Mouse (Mus musculus) limb, embryonic 10.5 days (tissue): Measurements from ENCODE around the gene F3. TPM values are rescaled to one million over a fixed set of nuclear protein-coding genes. Genes with fewer than 3 reads are reported as not detected.
"Not testable (repeated sequence)": the region's sequence is repeated elsewhere in the genome, so short reads cannot be mapped to it uniquely, and the experiment has no call there.

Experiments
- DNase-seq: peaks from one replicate; pipeline ENCODE4 v3.0.0-alpha.2; 2017; ENCODE audit warnings: low spot score
- H3K27ac ChIP-seq: fragments of 300-500 bp; sonication (generic); 2 replicates; pipeline ENCODE4 v1.5.1; 2016; ENCODE audit warnings: mild to moderate bottlenecking
- H3K27me3 ChIP-seq: fragments of 300-500 bp; sonication (generic); 2 replicates; pipeline ENCODE4 v1.6.1; 2016; ENCODE audit warnings: low read depth, mild to moderate bottlenecking; ENCODE audit not compliant: poor library complexity, severe bottlenecking
- H3K36me3 ChIP-seq: fragments of 300-500 bp; sonication (generic); 2 replicates; pipeline ENCODE4 v1.6.1; 2016; ENCODE audit warnings: mild to moderate bottlenecking, moderate library complexity
- H3K4me1 ChIP-seq: fragments of 300-500 bp; sonication (generic); 2 replicates; pipeline ENCODE4 v1.6.1; 2016
- H3K4me3 ChIP-seq: fragments of 300-500 bp; sonication (generic); 2 replicates; pipeline ENCODE4 v1.5.1; 2016; ENCODE audit warnings: mild to moderate bottlenecking, moderate library complexity
- H3K9me3 ChIP-seq: fragments of 300-500 bp; sonication (generic); replicated peaks from 2 replicates; pipeline ENCODE4 v1.6.1; 2016; ENCODE audit warnings: mild to moderate bottlenecking
- WGBS: fragments of 180-500 bp; shearing (Covaris S2); methylation state at CpG from one replicate; pipeline ENCODE4 v1.1.7; 2016; 5-methylcytosine and 5-hydroxymethylcytosine counted together
- polyA plus RNA-seq: library from polyadenylated mRNA; unstranded; fragments of >200 nt; fragmentation: Nextera tagmentation; extraction: Ambion mirVana; gene quantifications from 2 replicates; pipeline ENCODE4 v1.2.1, GENCODE M21; 2016

F3 gene
- polyA plus RNA-seq, 1 experiment from 2014 or later, result 5.0 TPM

GRCm38 (mm10) chr3:121725651-121726050, 2.3 kb downstream of the F3 start:
- WGBS, result 91% methylated on average over 10 of the region's 10 CpGs
- H3K27me3 ChIP-seq, result peaks cover 41% of the 10 kb centered on the region
- no peak overlapping the region for H3K4me3 ChIP-seq
- DNase-seq, result no peak
- no peak overlapping the region for H3K27ac ChIP-seq
- H3K4me1 ChIP-seq, result peaks cover 24% of the 10 kb centered on the region
- no peaks in the 10 kb centered on the region for H3K36me3 ChIP-seq
- H3K9me3 ChIP-seq, result no peaks in the 10 kb centered on the region

- Histone ChIP-seq H3K27ac (no peak overlapping the region), H3K4me3 (no peak overlapping the region), H3K4me1 (peaks cover 1% of the 10 kb centered on the region; the same call in 1 of the 2 replicates), H3K27me3 (peaks cover 11% of the 10 kb centered on the region), H3K36me3 (0 out of 2 replicates have a peak, but pooled peaks cover 2% of the 10 kb centered on the region), H3K9me3 (no peaks in the 10 kb centered on the region)
- WGBS, result 89% methylated on average over 4 of the region's 4 CpGs
- DNase-seq, result no peak
Measured at GRCm38 (mm10) chr3:121729678-121730077, 6.3 kb downstream of the F3 start.

- WGBS, result 82% methylated on average over 7 of the region's 7 CpGs
- Histone ChIP-seq H3K27me3 (no peaks in the 10 kb centered on the region), H3K9me3 (no peaks in the 10 kb centered on the region), H3K27ac (no peak overlapping the region), H3K4me1 (peaks cover 22% of the 10 kb centered on the region), H3K36me3 (0 out of 2 replicates have a peak, but pooled peaks cover 2% of the 10 kb centered on the region), H3K4me3 (no peak overlapping the region)
- DNase-seq, result no peak
Measured at GRCm38 (mm10) chr3:121735542-121735941, 12.2 kb downstream of the F3 start.

- no peak overlapping the region for H3K4me3 ChIP-seq
- H3K27ac ChIP-seq, result 0 out of 2 replicates have a peak overlapping the region, but pooled peaks have one; percentile 5
- no peaks in the 10 kb centered on the region for H3K9me3 ChIP-seq
- DNase-seq, result peak; percentile 82
- no peaks in the 10 kb centered on the region for H3K27me3 ChIP-seq
- 0 out of 2 replicates have a peak, but pooled peaks cover 2% of the 10 kb centered on the region for H3K36me3 ChIP-seq
- H3K4me1 ChIP-seq, result peaks cover 22% of the 10 kb centered on the region
- WGBS, result 39% methylated on average over 18 of the region's 18 CpGs
Measured at GRCm38 (mm10) chr3:121736025-121736744, 12.8 kb downstream of the F3 start.

GRCm38 (mm10) chr3:121737453-121737852, 14.1 kb downstream of the F3 start:
- no peak for DNase-seq
- no peak overlapping the region for H3K4me3 ChIP-seq
- H3K27me3 ChIP-seq, result no peaks in the 10 kb centered on the region
- 0 out of 2 replicates have a peak, but pooled peaks cover 2% of the 10 kb centered on the region for H3K36me3 ChIP-seq
- 40% methylated on average over 1 of the region's 1 CpGs for WGBS
- no peak overlapping the region for H3K27ac ChIP-seq
- H3K4me1 ChIP-seq, result peaks cover 22% of the 10 kb centered on the region
- H3K9me3 ChIP-seq, result no peaks in the 10 kb centered on the region

GRCm38 (mm10) chr3:121737901-121738300, 14.6 kb downstream of the F3 start:
- 0 out of 2 replicates have a peak, but pooled peaks cover 2% of the 10 kb centered on the region for H3K36me3 ChIP-seq
- no peaks in the 10 kb centered on the region for H3K9me3 ChIP-seq
- 77% methylated on average over 2 of the region's 2 CpGs for WGBS
- H3K4me1 ChIP-seq, result peaks cover 22% of the 10 kb centered on the region
- no peak for DNase-seq
- no peak overlapping the region for H3K27ac ChIP-seq
- no peaks in the 10 kb centered on the region for H3K27me3 ChIP-seq
- no peak overlapping the region for H3K4me3 ChIP-seq

- Histone ChIP-seq H3K9me3 (no peaks in the 10 kb centered on the region), H3K4me3 (no peak overlapping the region), H3K27me3 (no peaks in the 10 kb centered on the region), H3K27ac (no peak overlapping the region), H3K4me1 (peaks cover 22% of the 10 kb centered on the region), H3K36me3 (0 out of 2 replicates have a peak, but pooled peaks cover 2% of the 10 kb centered on the region)
- WGBS, result 68% methylated on average over 9 of the region's 9 CpGs
- no peak for DNase-seq
Measured at GRCm38 (mm10) chr3:121738742-121739342, 15.5 kb downstream of the F3 start.

GRCm38 (mm10) chr3:121739489-121740213, 16.3 kb downstream of the F3 start:
- DNase-seq, result peak; percentile 40
- Histone ChIP-seq H3K4me3 (no peak overlapping the region), H3K27ac (0 out of 2 replicates have a peak overlapping the region, but pooled peaks have one; percentile 0), H3K27me3 (no peaks in the 10 kb centered on the region), H3K9me3 (no peaks in the 10 kb centered on the region), H3K4me1 (peaks cover 22% of the 10 kb centered on the region), H3K36me3 (no peaks in the 10 kb centered on the region)
- 32% methylated on average over 17 of the region's 17 CpGs for WGBS

- DNase-seq, H3K36me3 ChIP-seq, H3K9me3 ChIP-seq, H3K4me3 ChIP-seq, H3K27ac ChIP-seq, H3K27me3 ChIP-seq: not testable (repeated sequence)
- peaks cover 17% of the 10 kb centered on the region for H3K4me1 ChIP-seq
- WGBS, result 90% methylated on average over 4 of the region's 4 CpGs
Measured at GRCm38 (mm10) chr3:121741186-121741848, 18.0 kb downstream of the F3 start.

GRCm38 (mm10) chr3:121754319-121755090, 31.2 kb downstream of the F3 start:
- peaks cover 10% of the 10 kb centered on the region; the same call in 1 of the 2 replicates for H3K36me3 ChIP-seq
- H3K4me3 ChIP-seq, H3K4me1 ChIP-seq, H3K27me3 ChIP-seq, H3K27ac ChIP-seq, H3K9me3 ChIP-seq, DNase-seq: not testable (repeated sequence)
- 89% methylated on average over 10 of the region's 10 CpGs for WGBS

- DNase-seq, result no peak
- no peaks in the 10 kb centered on the region for H3K4me1 ChIP-seq
- H3K27ac ChIP-seq, result no peak overlapping the region
- no peak overlapping the region for H3K4me3 ChIP-seq
- H3K9me3 ChIP-seq, result no peaks in the 10 kb centered on the region
- H3K27me3 ChIP-seq, result no peaks in the 10 kb centered on the region
- 68% methylated on average over 3 of the region's 3 CpGs for WGBS
- H3K36me3 ChIP-seq, result peaks cover 11% of the 10 kb centered on the region; the same call in 1 of the 2 replicates
Measured at GRCm38 (mm10) chr3:121755152-121755551, 31.8 kb downstream of the F3 start.

- H3K27ac ChIP-seq, result no peak overlapping the region
- no peaks in the 10 kb centered on the region for H3K9me3 ChIP-seq
- WGBS, result 66% methylated on average over 7 of the region's 7 CpGs
- H3K4me3 ChIP-seq, result no peak overlapping the region
- peaks cover 17% of the 10 kb centered on the region for H3K36me3 ChIP-seq
- DNase-seq, result no peak
- no peaks in the 10 kb centered on the region for H3K4me1 ChIP-seq
- H3K27me3 ChIP-seq, result no peaks in the 10 kb centered on the region
Measured at GRCm38 (mm10) chr3:121758373-121758772, 35.0 kb downstream of the F3 start.
